Mouse (Mus musculus) erythroblast, embryonic 14.5 days (primary cell): Measurements from ENCODE around the gene Fdps. TPM values are rescaled to one million over a fixed set of nuclear protein-coding genes. Genes with fewer than 3 reads are reported as not detected.

ENCODE experiments used
- H3K27me3 ChIP-seq: 2 replicates; pipeline ENCODE4 v1.6.1; 2012; ENCODE audit warnings: inconsistent platforms; ENCODE audit not compliant: control insufficient read depth
- H3K36me3 ChIP-seq: 2 replicates; pipeline ENCODE4 v1.6.1; 2012; ENCODE audit warnings: mild to moderate bottlenecking, inconsistent platforms; ENCODE audit not compliant: control insufficient read depth
- H3K4me1 ChIP-seq: 2 replicates; pipeline ENCODE4 v1.6.1; 2012; ENCODE audit warnings: inconsistent platforms; ENCODE audit not compliant: control insufficient read depth
- H3K4me3 ChIP-seq: replicated peaks from 2 replicates; pipeline ENCODE3; 2012; ENCODE audit warnings: moderate library complexity, mild to moderate bottlenecking, inconsistent platforms
- H3K9me3 ChIP-seq: 2 replicates; pipeline ENCODE4 v1.6.1; 2012; ENCODE audit warnings: low read length, inconsistent platforms, mixed read lengths; ENCODE audit not compliant: control insufficient read depth
- GATA1 ChIP-seq: IDR thresholded peaks from 2 replicates; pipeline ENCODE4 v1.6.1; 2012; ENCODE audit warnings: low read length, inconsistent platforms, mixed read lengths
- TAL1 ChIP-seq: IDR thresholded peaks from 3 replicates; pipeline ENCODE4 v1.6.1; 2012; ENCODE audit warnings: low read length, inconsistent platforms, mixed read lengths
- polyA plus RNA-seq: library from polyadenylated mRNA; stranded (reverse); fragments of >175 nt; gene quantifications from 2 replicates; pipeline ENCODE4 v1.2.3, GENCODE M21; 2012

The Fdps gene
- polyA plus RNA-seq, 1 experiment: 1.1 TPM

GRCm38 (mm10) chr3:89133063-89133450, 31.3 kb upstream of the Fdps start:
- Histone ChIP-seq H3K4me3 (peak overlapping the region; percentile 66), H3K9me3 (no peaks in the 10 kb centered on the region), H3K36me3 (peaks cover 21% of the 10 kb centered on the region), H3K27me3 (no peaks in the 10 kb centered on the region), H3K4me1 (peaks cover 95% of the 10 kb centered on the region)
- TF ChIP-seq TAL1 (no peak), GATA1 (no peak)

- H3K36me3 ChIP-seq: peaks cover 15% of the 10 kb centered on the region
- H3K27me3 ChIP-seq: no peaks in the 10 kb centered on the region
- H3K9me3 ChIP-seq: no peaks in the 10 kb centered on the region
- TF ChIP-seq GATA1 (peak; percentile 65), TAL1 (peak; percentile 74)
- H3K4me1 ChIP-seq: peaks cover 95% of the 10 kb centered on the region
- peak overlapping the region; percentile 66 for H3K4me3 ChIP-seq
Observed at GRCm38 (mm10) chr3:89132285-89133062, 30.7 kb upstream of the Fdps start.

- H3K4me3 ChIP-seq: peak overlapping the region; percentile 66
- TF ChIP-seq GATA1 (no peak), TAL1 (no peak)
- no peaks in the 10 kb centered on the region for H3K9me3 ChIP-seq
- peaks cover 91% of the 10 kb centered on the region for H3K4me1 ChIP-seq
- H3K36me3 ChIP-seq: peaks cover 9% of the 10 kb centered on the region
- no peaks in the 10 kb centered on the region for H3K27me3 ChIP-seq
Observed at GRCm38 (mm10) chr3:89131816-89132215, 30.1 kb upstream of the Fdps start.

DNA sequence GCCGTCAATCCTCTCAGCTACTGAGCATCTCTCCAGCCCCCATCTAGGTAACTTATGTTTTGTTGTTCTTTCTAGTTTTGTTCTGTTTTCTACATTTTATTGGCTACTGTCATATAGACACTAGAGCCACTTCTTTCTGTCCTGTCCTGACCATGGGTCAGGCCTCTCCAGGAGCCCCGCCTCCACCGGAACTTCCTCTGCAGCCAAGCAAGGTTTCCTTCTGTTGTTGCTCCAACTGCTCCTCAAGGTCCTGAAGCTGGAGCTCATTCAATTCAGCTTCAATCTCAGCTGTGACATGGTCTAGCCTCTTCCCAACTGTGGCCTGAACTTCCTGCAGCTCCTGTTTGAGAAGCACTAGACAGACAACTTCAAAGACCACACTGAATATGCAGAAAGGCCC, 28.1 kb upstream of the Fdps start:
- no peaks in the 10 kb centered on the region for H3K27me3 ChIP-seq

DNA sequence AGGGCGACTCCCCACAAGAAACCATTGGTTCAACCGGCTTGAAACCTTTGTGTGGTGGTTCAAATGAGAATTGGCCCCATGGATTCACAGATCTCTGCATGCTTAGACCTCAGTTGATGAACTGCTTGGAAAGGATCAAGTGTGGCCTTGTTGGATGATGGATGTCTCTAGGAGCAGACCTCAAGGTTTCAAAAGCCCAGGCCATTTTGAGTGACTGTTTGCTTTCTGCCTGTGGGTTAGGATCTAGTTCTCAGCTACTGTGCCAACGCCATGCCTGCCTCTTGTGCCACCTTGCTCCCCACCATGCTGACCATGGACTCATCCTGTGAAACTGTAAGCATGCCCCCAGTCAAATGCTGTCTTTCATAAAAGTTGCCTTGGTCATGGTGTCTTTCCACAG, 24.2 kb upstream of the Fdps start:
- peaks cover 58% of the 10 kb centered on the region for H3K4me1 ChIP-seq
- TF ChIP-seq GATA1: no peak
- no peak for TF ChIP-seq TAL1
- no peaks in the 10 kb centered on the region for H3K27me3 ChIP-seq

More for the DNA sequence above, 28.1 kb upstream of the Fdps start:
- no peak for TF ChIP-seq TAL1
- TF ChIP-seq GATA1: no peak
- no peak overlapping the region for H3K4me3 ChIP-seq
- peaks cover 5% of the 10 kb centered on the region for H3K36me3 ChIP-seq
- peaks cover 78% of the 10 kb centered on the region for H3K4me1 ChIP-seq
- no peaks in the 10 kb centered on the region for H3K9me3 ChIP-seq

GRCm38 (mm10) chr3:89124241-89124640, 22.5 kb upstream of the Fdps start:
- Histone ChIP-seq H3K36me3 (peaks cover 2% of the 10 kb centered on the region; the same call in 1 of the 2 replicates), H3K27me3 (no peaks in the 10 kb centered on the region)
- TF ChIP-seq TAL1 (no peak), GATA1 (no peak)

More for the DNA sequence above, 24.2 kb upstream of the Fdps start:
- H3K4me3 ChIP-seq: no peak overlapping the region
- no peaks in the 10 kb centered on the region for H3K9me3 ChIP-seq
- H3K36me3 ChIP-seq: peaks cover 2% of the 10 kb centered on the region; the same call in 1 of the 2 replicates

GRCm38 (mm10) chr3:89123313-89123712, 21.6 kb upstream of the Fdps start:
- H3K27me3 ChIP-seq: no peaks in the 10 kb centered on the region
- TF ChIP-seq TAL1: no peak
- H3K4me3 ChIP-seq: no peak overlapping the region

More at GRCm38 (mm10) chr3:89124241-89124640, 22.5 kb upstream of the Fdps start:
- Histone ChIP-seq H3K4me1 (peaks cover 48% of the 10 kb centered on the region), H3K4me3 (no peak overlapping the region), H3K9me3 (no peaks in the 10 kb centered on the region)

DNA sequence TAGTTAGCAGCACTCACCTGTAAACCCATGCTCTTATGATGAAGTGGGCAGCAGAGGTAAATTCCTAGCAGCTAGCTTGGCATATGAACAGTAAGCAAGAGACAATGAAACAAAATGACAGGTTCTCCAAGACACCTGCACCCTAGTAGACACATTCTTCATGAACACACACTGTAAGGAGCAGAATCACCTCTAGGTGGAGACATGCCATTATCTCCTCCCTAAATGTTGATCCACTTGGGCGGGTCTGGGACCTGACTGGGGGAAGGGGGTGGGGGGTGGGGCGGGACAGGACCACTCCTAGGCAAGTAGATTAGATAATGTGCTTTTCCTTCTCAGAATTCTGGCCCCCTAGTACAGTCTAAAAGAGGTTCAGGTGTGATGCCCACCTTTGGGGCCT, 13.8 kb upstream of the Fdps start:
- Histone ChIP-seq H3K36me3 (peaks cover 2% of the 10 kb centered on the region), H3K27me3 (peaks cover 3% of the 10 kb centered on the region; the same call in 1 of the 2 replicates), H3K4me3 (no peak overlapping the region), H3K9me3 (no peaks in the 10 kb centered on the region), H3K4me1 (peaks cover 45% of the 10 kb centered on the region)
- no peak for TF ChIP-seq TAL1
- TF ChIP-seq GATA1: no peak

More at GRCm38 (mm10) chr3:89123313-89123712, 21.6 kb upstream of the Fdps start:
- Histone ChIP-seq H3K36me3 (no peaks in the 10 kb centered on the region), H3K9me3 (no peaks in the 10 kb centered on the region), H3K4me1 (peaks cover 40% of the 10 kb centered on the region)

GRCm38 (mm10) chr3:89113058-89113457, 11.3 kb upstream of the Fdps start:
- Histone ChIP-seq H3K4me1 (peaks cover 35% of the 10 kb centered on the region), H3K27me3 (peaks cover 3% of the 10 kb centered on the region; the same call in 1 of the 2 replicates), H3K9me3 (no peaks in the 10 kb centered on the region), H3K4me3 (no peak overlapping the region), H3K36me3 (peaks cover 2% of the 10 kb centered on the region)
- no peak for TF ChIP-seq TAL1
- no peak for TF ChIP-seq GATA1
